Mouse (Mus musculus) adrenal gland, adult 2 months (tissue): ENCODE results near the gene Zfp580. TPM values are rescaled to one million over a fixed set of nuclear protein-coding genes. Genes with fewer than 3 reads are reported as not detected.

Experiments
- DNase-seq: peaks from one replicate; pipeline ENCODE4 v3.0.0; 2021
- polyA plus RNA-seq: library from polyadenylated mRNA; depleted of rRNA; stranded (reverse); fragments of >200 nt; gene quantifications from 2 replicates; pipeline ENCODE4 v1.2.3, GENCODE M21; 2012; rRNA removed
- total RNA-seq, 2 experiments: library from RNA; stranded (reverse); gene quantifications; 2 replicates each; pipeline ENCODE4 v1.2.3; 2021

The Zfp580 gene
- total and polyA plus RNA-seq, 3 experiments = 5.6 to 46.5 (median 10.4) TPM

DNA sequence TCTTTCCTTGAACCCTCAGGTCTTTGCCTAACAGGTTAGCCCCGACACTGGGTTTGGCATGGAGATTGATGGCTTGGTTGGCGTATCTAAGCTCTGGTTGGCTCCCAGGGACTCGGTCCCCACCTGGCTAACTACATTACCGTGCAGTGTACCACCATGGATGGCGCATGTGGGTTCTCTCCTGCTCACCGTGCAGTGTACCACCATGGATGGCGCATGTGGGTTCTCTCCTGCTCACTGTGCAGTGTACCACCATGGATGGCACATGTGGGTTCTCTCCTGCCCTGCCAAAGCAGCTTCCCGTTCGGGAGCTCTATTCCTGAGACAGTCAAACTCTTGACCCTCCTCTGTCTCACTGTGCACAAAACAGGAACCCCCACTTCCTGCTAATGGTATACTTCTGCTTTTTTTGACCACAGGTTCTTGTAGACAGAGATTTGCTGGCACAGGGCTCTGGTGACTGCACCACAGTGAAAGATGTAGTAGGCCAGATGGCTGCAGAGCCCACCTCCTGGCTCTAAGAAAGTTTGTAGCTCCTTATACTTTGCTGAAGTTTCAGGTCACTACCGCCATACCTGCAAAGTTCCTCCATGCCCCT lies 49.8 kb downstream of the Zfp580 start:
- no peak for DNase-seq

GRCm38 (mm10) chr7:5102564-5102963 lies 51.2 kb downstream of the Zfp580 start:
- no peak for DNase-seq

Other genes with a start within 250 kb of the Zfp580 start
- 100 to 1,000 TPM in 1 of 2 experiments, 10 to 100 TPM in 1; 98.1 to 140 TPM for gene Ube2s, start 238.9 kb upstream of the Zfp580 start, total RNA-seq
- gene Ube2s, start 238.9 kb upstream of the Zfp580 start, polyA plus RNA-seq = 148 and 156 TPM in 2 replicates
- 1 to 10 TPM; 1.9 TPM for gene Shisa7, start 206.8 kb upstream of the Zfp580 start, total RNA-seq
- 2.9 and 4.0 TPM in 2 replicates for gene Shisa7, start 206.8 kb upstream of the Zfp580 start, polyA plus RNA-seq
- gene Isoc2b, start 181.3 kb upstream of the Zfp580 start, total RNA-seq = 10 to 100 TPM; 10.9 to 23.8 TPM
- gene Isoc2b, start 181.3 kb upstream of the Zfp580 start, polyA plus RNA-seq = 75.4 and 78.2 TPM in 2 replicates
- 10 to 100 TPM; 35.5 to 43.4 TPM for gene Isoc2a, start 174.4 kb upstream of the Zfp580 start, total RNA-seq
- gene Isoc2a, start 174.4 kb upstream of the Zfp580 start, polyA plus RNA-seq = 43.5 and 45.6 TPM in 2 replicates
- gene Gm36210, start 145.0 kb upstream of the Zfp580 start, total RNA-seq = under 1 TPM; 0.23 to 0.45 TPM
- 0.27 TPM in 1 of 2 replicates, not detected in the other for gene Gm36210, start 145.0 kb upstream of the Zfp580 start, polyA plus RNA-seq
- gene Zfp628, start 136.3 kb upstream of the Zfp580 start, total RNA-seq = 10 to 100 TPM; 15.1 to 19.2 TPM
- 35.6 and 41.3 TPM in 2 replicates for gene Zfp628, start 136.3 kb upstream of the Zfp580 start, polyA plus RNA-seq
- gene Nat14, start 129.5 kb upstream of the Zfp580 start, total RNA-seq = 1 to 10 TPM; 8.4 to 9.2 TPM
- gene Nat14, start 129.5 kb upstream of the Zfp580 start, polyA plus RNA-seq = 11.4 and 20.0 TPM in 2 replicates
- gene Ssc5d, start 125.8 kb upstream of the Zfp580 start, total RNA-seq = 1 to 10 TPM; 2.2 to 2.3 TPM
- 2.9 and 3.1 TPM in 2 replicates for gene Ssc5d, start 125.8 kb upstream of the Zfp580 start, polyA plus RNA-seq
- 1 to 10 TPM in 1 of 2 experiments, under 1 TPM in 1; 0.32 to 1.0 TPM for gene Sbk2, start 87.1 kb upstream of the Zfp580 start, total RNA-seq
- gene Sbk2, start 87.1 kb upstream of the Zfp580 start, polyA plus RNA-seq = 0.52 and 1.4 TPM in 2 replicates
- gene Sbk3, start 80.4 kb upstream of the Zfp580 start, total RNA-seq = under 1 TPM; 0.20 to 0.21 TPM
- 0.17 and 0.30 TPM in 2 replicates for gene Sbk3, start 80.4 kb upstream of the Zfp580 start, polyA plus RNA-seq
- gene Zfp579, start 55.4 kb upstream of the Zfp580 start, total RNA-seq = 10 to 100 TPM; 18.2 to 21.5 TPM
- gene Zfp579, start 55.4 kb upstream of the Zfp580 start, polyA plus RNA-seq = 74.5 and 94.4 TPM in 2 replicates
- gene Zfp524, start 37.1 kb upstream of the Zfp580 start, total RNA-seq = 10 to 100 TPM; 13.0 to 13.8 TPM
- gene Zfp524, start 37.1 kb upstream of the Zfp580 start, polyA plus RNA-seq = 35.0 and 36.4 TPM in 2 replicates
- gene Fiz1, start 36.8 kb upstream of the Zfp580 start, total RNA-seq = 10 to 100 TPM; 24.1 to 24.7 TPM
- gene Fiz1, start 36.8 kb upstream of the Zfp580 start, polyA plus RNA-seq = 31.5 and 32.2 TPM in 2 replicates
- not detected for gene Gm44973, start 36.0 kb upstream of the Zfp580 start, total RNA-seq
- gene Gm44973, start 36.0 kb upstream of the Zfp580 start, polyA plus RNA-seq = not detected in 2 replicates
- 10 to 100 TPM; 23.7 to 29.7 TPM for gene Zfp865, start 31.2 kb upstream of the Zfp580 start, total RNA-seq
- gene Zfp865, start 31.2 kb upstream of the Zfp580 start, polyA plus RNA-seq = 67.1 and 70.1 TPM in 2 replicates
- 1 to 10 TPM; 1.4 to 2.6 TPM for gene Ccdc106, start 31.0 kb upstream of the Zfp580 start, total RNA-seq
- gene Ccdc106, start 31.0 kb upstream of the Zfp580 start, polyA plus RNA-seq = 1.5 and 3.0 TPM in 2 replicates
- under 1 TPM in 1 of 2 experiments, not detected in 1; 0.92 TPM for gene 4632433K11Rik, start 17.4 kb upstream of the Zfp580 start, total RNA-seq
- not detected in 2 replicates for gene 4632433K11Rik, start 17.4 kb upstream of the Zfp580 start, polyA plus RNA-seq
- gene Zfp784, start 13.1 kb upstream of the Zfp580 start, total RNA-seq = 1 to 10 TPM; 4.4 to 5.1 TPM
- gene Zfp784, start 13.1 kb upstream of the Zfp580 start, polyA plus RNA-seq = 7.2 and 8.2 TPM in 2 replicates
- 100 to 1,000 TPM; 157 to 168 TPM for gene U2af2, start 10.6 kb downstream of the Zfp580 start, total RNA-seq
- 126 and 150 TPM in 2 replicates for gene U2af2, start 10.6 kb downstream of the Zfp580 start, polyA plus RNA-seq
- 100 to 1,000 TPM; 114 to 169 TPM for gene Epn1, start 28.7 kb downstream of the Zfp580 start, total RNA-seq
- 291 and 321 TPM in 2 replicates for gene Epn1, start 28.7 kb downstream of the Zfp580 start, polyA plus RNA-seq
- under 1 TPM in 1 of 2 experiments, not detected in 1; 0.59 TPM for gene Rfpl4, start 65.4 kb downstream of the Zfp580 start, total RNA-seq
- gene Rfpl4, start 65.4 kb downstream of the Zfp580 start, polyA plus RNA-seq = not detected in 2 replicates
- gene Rasl2-9, start 74.4 kb downstream of the Zfp580 start, total RNA-seq = 1 to 10 TPM in 1 of 2 experiments, under 1 TPM in 1; 0.86 to 2.9 TPM
- gene Rasl2-9, start 74.4 kb downstream of the Zfp580 start, polyA plus RNA-seq = 0.15 and 0.33 TPM in 2 replicates
- not detected for gene Vmn1r55, start 98.1 kb downstream of the Zfp580 start, total RNA-seq
- gene Vmn1r55, start 98.1 kb downstream of the Zfp580 start, polyA plus RNA-seq = not detected in 2 replicates
- not detected for gene Vmn1r56, start 145.2 kb downstream of the Zfp580 start, total RNA-seq
- not detected in 2 replicates for gene Vmn1r56, start 145.2 kb downstream of the Zfp580 start, polyA plus RNA-seq
- not detected for gene Vmn1r57, start 167.0 kb downstream of the Zfp580 start, total RNA-seq
- not detected in 2 replicates for gene Vmn1r57, start 167.0 kb downstream of the Zfp580 start, polyA plus RNA-seq